Mouse (Mus musculus) spleen, postnatal 4 days (tissue): ENCODE data around the gene Tmem132c.
A peak's percentile ranks its signal among the peaks of the same experiment; 100 is the strongest.

Experiments
- DNase-seq, 2 experiments: peaks; one replicate each; pipeline ENCODE4 v3.0.0; 2022; ENCODE audit warnings: low spot score in 2 of 2

Gene Tmem132c

DNA sequence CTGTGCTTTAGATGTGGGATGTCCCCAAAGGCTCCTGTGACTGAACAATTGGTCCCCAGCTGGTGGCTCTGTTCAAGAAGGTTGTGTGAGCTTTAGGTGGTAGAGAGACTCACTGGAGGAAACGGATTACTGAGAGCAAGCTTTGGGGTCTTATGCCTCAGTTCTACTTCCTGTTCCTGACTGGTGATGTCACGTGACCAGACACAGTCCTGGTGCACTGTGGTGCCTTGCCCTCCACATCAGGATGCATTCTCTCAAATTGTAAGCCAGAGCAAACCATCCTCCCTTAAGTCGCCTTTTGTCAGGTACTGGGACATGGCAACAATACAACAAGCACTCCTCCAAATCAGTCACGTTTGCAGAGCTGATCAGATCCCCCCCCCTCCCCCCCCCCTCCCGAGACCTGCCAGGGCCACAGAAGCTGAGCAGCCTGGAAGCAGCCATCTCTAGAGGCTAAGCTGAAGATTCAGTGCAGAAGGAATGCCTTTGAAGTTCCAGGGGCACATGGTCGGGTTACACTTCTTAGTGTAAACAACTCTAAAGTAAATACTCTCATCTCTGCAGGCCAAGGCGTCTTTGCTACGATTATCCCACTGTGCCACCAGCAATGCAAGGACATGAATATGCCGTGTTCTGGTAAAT is 164.5 kb downstream of the Tmem132c start:
- no peak for DNase-seq

DNA sequence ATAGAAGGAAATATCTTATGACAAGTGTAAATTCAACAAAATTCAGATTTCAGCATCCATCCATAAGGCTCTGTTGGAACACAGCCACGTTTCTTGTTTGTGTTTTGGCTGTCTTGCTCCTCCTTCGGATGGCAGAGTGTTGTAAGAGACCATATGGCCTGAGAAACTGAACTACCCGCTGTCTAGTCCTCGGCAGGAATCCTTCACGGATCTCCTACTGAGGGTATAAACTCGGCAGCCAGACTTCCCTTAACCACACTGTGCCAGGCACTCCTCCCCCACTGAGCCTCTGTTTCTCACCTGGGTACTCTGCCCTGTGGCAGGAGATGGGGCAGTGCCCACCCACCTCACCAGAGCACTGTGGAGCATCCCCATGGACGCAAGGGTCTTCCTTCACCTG is 174.9 kb downstream of the Tmem132c start:
- no peak for DNase-seq

DNA sequence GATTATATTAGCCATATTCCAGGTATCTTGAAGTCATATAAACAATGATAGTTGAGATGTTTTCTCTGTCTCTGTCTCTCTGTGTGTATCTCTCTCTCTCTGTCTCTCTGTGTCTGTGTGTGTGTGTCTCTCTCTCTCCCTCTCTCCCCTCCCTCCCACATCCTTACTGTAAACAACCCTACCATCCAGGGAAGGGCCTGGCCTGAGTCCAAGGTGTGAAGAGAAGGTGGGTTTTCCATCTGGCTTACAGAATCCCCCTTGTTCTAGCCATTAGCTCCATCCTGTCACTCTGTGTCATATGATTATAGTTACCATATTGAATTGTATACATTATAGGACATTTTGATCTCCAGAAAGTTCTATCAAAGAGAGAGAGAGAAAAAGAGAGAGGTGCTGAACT is 182.3 kb downstream of the Tmem132c start:
- no peak for DNase-seq

DNA sequence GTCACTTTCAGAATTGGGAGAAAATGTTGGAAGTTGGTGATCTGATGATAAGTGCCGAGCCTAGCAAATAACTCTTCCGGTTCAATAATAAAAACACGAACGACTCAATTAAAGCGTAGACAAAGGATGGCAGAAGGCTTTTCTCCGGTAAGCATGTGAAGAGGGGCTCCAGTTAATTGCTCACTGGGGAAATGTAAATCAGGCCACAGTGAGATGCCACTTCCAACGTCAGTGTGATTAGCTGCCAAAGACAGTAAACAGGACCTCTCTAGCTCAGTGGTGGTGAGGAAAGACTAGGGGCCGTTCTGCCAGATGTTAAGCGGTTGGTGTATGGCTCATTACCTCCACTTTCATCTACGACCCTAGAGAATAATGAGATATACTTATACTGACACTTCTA is 187.5 kb downstream of the Tmem132c start:
- DNase-seq: no peak

DNA sequence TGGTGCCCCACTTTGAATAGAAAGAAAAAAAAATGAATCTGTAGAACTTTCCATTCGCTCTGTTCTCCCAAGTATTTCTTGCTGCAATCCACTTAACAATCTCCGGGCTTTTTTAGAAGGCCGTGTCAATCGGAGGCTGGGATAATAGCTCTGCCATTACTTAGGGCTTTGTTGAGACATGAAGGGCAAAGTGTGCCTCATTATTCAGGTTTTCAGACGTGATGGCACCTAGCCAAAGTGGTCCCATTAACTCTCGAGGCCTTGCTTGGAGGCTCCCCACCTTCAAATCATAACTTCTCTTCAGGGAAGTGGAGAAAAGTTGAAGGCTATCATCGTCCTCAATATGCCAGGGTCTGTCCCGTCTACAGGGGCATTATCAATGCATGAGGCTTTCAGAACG is 190.0 kb downstream of the Tmem132c start:
- DNase-seq: no peak

DNA sequence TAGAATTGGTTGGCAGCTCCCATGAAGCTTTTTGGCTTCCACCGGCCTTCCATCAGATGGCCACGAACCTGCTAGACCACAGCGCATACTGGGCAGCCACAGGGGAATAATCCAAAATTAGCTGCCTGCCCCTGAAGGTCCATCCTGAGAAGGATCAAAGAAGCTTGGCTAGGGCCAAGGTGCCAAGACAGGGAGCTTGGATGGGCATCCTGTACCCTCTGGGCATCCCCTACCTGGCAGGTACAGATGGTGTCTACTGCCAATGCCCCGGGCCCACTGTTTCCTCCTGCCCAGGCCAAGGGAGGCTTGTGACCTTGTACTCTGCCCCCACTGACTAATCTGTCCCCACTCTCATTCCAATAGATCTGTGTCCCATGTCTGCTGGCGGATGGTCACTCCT is 195.2 kb downstream of the Tmem132c start:
- DNase-seq: no peak

DNA sequence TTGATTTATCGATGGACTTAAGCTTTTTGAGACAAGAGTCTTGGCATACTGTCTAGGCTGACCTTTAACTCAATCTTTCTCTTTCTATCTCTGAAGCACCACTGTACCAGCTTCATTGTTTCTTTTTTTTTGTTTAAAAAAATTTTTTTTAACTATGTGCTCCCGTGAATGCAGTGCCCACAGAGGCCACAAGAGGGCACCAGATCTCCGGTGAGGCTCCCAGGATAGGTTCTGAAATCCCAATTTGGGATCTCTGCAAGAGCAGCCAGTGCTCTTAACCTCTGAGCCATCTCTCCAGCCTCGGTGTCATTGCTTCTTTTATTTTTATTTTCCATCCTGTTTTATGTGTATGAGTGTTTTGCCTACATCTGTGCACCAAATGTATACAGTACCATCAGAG is 197.0 kb downstream of the Tmem132c start:
- DNase-seq: no peak

DNA sequence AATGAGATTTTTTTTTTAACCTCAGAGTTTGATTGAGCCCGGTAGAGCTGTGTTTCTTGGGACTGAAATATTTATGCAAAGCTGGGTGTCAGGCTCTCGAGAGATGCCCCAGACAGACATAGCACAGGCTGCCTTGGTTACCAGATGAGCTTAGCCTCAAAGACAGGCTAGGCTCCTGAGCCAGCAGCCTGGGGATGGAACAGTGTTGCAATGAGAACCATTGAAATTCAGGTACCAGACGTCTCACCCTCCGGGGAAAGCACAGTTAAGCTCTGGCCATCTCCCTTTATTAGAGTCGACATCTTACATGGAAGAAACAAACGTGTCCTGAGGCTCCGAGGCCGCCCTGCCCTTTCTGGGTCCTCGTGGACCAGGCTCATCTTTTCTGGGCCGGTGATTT is 200.4 kb downstream of the Tmem132c start:
- no peak for DNase-seq

DNA sequence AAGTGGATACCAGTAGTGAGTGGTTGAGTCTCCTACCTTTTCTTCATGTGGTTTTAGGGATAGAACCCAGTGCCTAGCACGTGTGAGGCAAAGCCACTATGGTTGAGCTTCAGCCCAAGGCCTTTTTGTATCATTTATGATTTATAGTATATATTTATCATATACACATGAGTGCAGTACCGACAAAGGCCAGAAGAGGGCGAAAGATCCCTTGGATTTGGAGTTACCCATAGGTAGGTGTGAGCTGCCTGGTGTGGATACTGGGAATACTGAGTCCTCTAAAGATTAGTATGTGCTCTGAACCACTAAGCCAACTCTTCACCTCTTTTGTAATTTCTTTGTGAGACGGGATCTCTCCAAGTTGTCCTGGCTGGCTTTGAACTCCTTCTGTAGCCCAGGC is 212.0 kb downstream of the Tmem132c start:
- DNase-seq: no peak

DNA sequence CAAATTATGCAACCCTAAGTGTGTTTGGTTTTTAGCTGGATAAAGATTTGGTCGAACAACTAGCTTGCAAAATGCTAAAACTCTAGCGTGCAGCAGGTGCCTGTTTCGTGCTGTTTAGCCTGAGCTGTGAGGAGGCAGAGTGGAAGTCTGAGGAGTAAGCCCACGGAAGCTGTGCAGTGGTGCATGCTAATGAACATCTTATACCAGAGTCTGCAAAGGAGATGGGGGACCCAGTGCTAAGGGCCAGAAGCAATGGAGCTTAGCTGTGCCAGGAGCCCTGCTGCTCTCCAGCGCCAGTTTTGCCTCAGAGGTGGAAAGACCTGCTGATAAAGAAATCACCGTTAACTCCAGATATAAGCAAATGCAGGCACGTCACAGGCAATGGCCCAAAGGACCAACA is 212.5 kb downstream of the Tmem132c start:
- DNase-seq: no peak

DNA sequence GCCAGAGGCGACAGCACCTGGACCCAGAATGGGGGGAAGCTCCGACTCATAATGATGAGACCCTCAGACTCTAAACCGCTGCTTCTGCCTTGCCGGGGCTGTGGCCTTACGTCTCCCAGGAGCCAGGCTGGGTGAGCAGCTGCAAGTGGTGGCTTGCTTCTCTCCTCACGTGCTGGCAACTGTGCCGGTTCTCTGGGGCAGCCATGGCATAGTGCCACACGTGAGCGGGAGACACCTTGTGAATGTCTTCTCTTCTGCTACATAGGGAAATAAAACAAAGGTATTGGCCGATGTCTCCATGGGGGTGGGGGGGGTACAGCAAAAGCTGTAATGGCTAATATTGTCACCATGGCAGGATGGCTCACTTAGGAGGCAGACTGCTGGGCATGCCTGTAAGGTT is 214.5 kb downstream of the Tmem132c start:
- DNase-seq: no peak

DNA sequence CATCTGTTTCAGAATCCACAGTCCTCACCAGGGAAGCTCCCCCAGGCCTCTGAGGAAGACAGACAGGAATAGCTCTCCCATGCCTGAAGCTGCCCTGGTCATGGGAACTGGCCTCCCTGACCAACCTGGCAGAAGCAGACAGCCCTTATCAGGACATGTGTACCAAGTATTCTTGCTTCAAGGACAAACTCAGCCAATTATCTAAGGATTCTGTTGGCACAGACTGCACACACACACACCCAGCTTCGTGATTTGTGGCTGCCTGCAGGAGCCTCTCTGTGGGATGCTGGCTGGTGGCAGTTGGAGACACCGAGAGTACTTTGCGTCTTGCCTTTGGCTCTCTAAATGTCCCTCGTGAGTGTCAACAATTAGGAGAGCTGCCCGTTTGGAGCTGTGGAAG is 226.5 kb downstream of the Tmem132c start:
- DNase-seq: no peak

DNA sequence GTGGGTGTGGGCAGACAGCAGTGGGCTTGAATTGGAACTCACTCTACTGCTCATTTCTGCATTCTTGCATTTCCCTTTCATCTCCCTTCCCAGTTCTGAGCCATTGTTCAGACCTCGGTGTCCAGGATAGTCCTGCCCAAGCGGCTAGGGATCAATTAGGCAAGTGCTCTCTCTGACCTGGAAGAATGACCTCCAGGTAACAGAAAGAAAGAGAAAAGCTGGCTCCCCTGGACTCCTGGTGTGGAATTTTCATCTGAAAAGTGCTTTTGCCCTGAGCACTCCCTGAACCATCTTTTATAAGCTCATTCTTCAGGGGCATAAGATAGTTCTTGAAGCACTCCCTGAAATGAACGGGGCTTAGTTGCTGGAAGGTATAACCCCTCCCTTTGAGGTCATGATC is 228.7 kb downstream of the Tmem132c start:
- DNase-seq: no peak

DNA sequence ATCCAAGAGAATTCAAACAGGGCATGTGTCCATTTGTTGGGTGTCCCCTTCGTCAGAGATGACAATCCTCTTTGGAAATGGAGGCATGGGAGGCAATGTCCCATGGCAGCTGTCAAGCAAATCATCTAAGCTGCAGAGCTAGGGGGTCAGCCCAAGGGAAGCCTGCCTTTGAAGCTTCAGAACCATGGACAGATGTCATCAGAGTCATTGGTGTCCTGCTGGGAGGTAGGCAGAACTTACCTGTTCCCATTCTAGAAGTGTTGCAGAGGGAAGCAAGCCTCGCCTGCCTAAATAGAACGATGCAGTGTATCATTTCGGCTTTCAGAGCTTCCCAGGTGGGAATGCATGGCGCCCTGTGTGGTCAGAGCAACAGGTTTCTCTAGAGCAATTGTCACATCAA is 230.3 kb downstream of the Tmem132c start:
- DNase-seq: no peak

DNA sequence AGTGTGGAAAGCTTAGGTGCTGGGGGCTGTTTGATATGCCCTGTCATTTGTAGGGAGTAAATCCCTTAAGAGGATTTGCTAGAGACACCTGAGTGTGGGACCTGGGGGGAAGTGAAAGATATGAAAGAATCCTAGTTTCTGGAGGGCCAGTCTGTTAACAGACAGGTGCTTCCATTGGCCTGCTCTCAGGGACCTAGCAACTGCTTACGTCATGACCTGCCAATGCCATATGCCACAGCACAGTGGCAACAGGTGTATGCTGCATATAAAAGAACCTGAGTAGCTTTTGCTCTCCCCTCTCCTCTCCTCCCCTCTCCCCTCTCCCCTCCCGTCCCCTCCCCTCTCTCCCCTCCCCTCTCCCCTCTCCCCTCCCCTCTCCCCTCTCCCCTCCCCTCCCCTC is 232.1 kb downstream of the Tmem132c start:
- DNase-seq: no peak

DNA sequence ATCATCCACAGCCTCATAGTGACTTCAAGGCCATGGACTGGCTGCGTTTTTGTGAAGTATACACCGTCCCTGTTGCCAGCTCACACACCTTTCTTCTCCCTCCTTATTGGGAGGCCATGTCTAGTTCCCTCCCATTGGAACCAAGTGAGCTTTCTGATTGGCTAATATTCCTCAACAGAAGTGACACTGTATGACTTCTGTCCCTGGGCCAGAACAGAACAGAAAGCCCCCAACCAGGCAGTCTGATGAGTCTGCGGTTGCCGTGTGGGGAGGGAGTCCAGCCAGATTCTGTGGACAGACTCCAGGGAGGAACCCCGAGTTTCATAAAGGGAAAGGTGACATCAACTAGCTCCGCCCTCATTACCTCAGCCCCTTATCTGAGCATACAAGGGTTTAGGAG is 233.2 kb downstream of the Tmem132c start:
- DNase-seq: no peak

DNA sequence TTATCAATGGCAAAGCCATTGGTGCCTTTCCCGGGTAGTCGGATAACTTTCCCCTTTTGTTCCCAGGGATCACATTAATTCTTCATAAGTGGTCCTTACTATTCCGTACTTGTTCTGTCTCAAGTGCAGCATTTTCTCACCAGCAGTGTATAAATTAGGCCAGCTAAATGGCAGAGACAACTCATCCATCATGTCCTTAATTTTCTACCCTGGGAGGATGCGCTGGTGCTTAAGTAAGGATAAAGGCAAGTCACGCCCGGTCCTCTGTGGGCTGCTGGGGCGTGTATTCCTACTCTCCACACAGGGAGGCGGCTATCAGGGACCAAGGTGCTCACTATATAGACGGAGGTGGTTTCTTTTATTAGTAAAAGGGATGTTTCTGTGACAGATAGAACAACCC is 236.2 kb downstream of the Tmem132c start:
- DNase-seq: no peak

DNA sequence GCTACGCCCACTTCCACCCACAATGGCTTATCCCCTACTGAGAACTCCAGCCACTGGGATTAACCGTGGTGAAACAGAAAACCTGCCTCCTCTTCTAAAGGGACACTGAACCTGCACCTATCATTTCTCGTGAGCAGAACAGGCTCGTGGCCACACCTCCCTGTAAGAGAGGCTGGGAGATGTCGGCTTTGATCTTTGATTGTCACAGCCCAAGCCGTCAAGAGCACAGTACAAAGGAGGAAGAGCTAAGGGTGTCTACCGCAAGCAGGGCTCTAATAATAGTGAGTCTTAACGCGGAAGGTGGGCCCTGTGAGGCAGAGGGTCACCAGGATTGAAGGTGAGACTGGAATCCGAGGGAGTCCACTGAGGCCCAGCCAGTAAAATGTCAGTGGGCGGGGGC is 236.7 kb downstream of the Tmem132c start:
- no peak for DNase-seq

DNA sequence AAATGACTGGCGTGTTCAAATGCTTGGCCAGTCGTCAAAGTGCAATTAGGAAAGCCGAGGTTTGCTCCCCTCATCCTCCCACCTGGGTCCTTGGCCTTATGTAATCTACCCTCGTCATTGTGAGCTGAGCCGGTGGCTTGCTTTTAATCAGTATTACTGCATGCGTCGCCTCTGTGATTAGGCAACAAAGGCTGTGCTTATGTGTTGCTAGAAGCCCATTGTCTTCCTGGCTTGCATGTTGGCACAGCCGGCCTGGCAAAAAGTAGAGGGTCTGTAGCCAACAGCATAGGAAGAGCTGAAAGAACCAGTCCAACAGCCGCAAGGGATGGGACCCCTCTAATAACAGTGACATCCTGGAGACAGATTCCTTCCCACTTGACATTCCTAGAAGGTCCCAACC is 239.3 kb downstream of the Tmem132c start:
- DNase-seq: no peak

DNA sequence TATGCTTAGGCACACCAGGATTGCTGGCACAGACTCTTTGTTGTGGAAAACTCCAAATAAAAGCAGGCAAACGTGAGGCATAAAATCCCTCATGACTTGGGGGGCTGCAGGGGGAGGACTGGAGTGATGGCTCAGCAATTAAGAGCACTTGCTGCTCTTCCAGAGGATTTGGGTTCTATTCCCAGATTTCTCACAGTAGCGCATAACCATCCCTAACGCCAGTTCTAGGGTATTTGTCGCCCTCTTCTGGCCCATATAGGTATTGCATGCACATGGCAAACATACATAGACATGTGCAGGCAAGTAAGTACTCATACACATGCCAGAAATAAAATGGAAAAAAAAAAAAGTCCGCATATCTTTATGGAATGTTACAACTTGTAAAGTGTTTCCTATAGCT is 239.8 kb downstream of the Tmem132c start:
- DNase-seq: peak; percentile 19 to 66

DNA sequence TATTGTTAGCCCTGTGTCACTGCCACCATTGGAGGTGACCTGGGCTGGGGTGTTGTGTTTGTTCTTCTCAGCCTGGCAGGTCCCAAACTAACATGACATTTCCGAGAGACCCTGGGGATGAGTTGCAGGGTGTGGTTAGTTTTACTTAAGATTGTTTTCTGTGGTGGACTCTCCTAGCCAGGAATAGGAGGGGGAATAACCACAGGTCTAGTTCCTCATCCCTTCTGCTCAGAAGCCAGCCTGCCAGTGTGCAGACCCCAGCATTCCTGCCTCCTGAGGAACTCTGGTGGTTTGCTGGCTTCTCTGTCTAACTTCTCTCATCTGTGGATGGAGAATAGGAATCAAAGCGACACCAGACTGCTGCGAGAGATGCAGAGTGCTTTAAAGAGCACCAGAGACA is 240.7 kb downstream of the Tmem132c start:
- no peak for DNase-seq

DNA sequence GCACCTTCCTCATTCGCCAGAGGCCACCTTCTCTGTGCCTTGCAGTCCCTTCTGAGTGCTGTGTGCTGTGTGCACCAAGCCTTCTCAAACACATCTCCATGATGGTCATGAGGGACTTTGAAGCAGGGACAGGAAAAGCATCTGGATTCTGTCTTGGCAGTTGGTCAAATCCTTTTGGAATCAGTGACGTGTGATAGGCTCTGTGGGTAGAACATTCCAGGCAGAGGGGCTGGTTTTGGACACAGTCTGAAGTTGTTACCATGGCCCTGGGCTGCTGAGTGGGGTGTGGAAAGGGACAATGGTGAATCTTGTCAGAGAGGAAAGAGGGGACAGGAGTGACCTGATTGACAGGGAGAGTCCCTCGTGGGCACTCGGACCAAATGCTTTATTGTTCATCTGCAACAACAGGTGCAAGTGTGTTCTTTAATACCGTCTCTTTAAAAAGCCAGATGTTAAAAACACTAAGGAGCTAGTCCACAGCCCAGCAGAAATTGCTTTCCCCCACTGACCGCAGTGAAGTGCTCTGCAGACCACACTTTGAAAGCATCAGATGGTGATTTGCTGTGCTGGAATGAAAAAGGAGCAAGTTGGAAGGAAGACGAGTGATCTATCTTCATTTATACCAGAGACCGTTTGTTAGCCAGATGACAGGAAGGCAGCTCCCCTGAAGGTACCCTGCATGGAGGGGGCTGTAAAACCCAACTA is 242.5 kb downstream of the Tmem132c start:
- no peak for DNase-seq

DNA sequence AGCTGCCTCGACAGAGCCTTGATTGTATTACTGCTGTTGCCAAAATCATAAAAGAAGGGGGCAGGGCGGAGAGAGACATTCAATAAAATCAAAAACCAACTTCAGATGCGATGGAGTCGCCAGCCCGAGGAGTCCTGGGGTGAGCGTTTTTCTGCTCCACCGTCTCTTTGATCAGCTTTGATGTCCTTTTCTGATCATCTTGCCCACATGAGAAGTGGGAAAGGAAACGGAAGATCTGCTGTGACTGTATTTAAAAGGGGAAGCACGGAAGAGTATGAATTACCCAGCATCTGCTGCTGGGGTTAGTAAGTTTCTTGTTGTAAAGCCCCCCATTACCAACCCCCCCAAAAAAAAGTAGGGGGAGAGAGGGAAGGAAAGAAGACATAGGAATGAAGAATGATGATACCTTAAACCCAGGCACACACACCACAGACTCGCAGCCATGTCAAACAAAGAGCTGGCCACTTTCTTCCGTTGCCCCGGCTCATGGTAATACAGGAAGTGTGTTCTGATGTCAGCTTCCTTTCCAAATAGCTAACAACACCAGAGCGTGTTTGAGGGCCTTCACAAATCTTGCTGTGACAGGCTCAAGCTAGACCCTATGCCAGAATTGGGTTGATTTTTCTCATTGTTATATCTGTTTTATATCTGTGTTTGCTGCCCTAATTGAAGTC is 243.3 kb downstream of the Tmem132c start:
- DNase-seq: no peak
